Mouse (Mus musculus) Patski (cell line): ENCODE data around the gene Qtrt2. TPM values are rescaled to one million over a fixed set of nuclear protein-coding genes. Genes with fewer than 3 reads are reported as not detected.
A peak's percentile ranks its signal among the peaks of the same experiment; 100 is the strongest.

Experiments
- ATAC-seq: fragments of 100-300 bp; one replicate; pipeline ENCODE4 v1.8.0; 2021
- CTCF ChIA-PET: fragments of 350-600 bp; sonication (Branson Sonifier 250); formaldehyde crosslinking; loops from one replicate; lab custom pipeline; 2022; ENCODE audit warnings: inconsistent platforms; lab: Charles Lee
- POLR2A ChIA-PET: fragments of 350-600 bp; sonication (Branson Sonifier 250); formaldehyde crosslinking; loops from one replicate; lab custom pipeline; 2022; ENCODE audit warnings: antibody characterized with exemption, inconsistent platforms; lab: Charles Lee
- DNase-seq: peaks from one replicate; pipeline ENCODE4 v3.0.0-alpha.2; 2011; ENCODE audit warnings: low read depth, low spot score
- H3K27me3 ChIP-seq: fragments of 371-371 bp; one replicate; pipeline ENCODE4 v1.5.1; 2021
- CTCF ChIP-seq: fragments of 100-300 bp; IDR thresholded peaks from one replicate; pipeline ENCODE4 v1.5.1; 2021
- in situ Hi-C: fragments of 300-500 bp; cut with MboI; formaldehyde crosslinking; loops from 3 replicates; pipeline ENCODE4 v1.11.1; 2018; ENCODE audit warnings: low pct_unique_long_range_greater_than_20kb, mixed read lengths
- polyA plus RNA-seq: library from polyadenylated mRNA; unstranded; gene quantifications from one replicate; pipeline ENCODE4 v1.2.3, GENCODE M21; 2021

The Qtrt2 gene
- polyA plus RNA-seq, 1 experiment from 2014 or later, result 27.2 TPM

- no peak for ATAC-seq
- peaks cover 59% of the 10 kb centered on the region for H3K27me3 ChIP-seq
Observed at GRCm38 (mm10) chr16:43849839-43850238, 76.8 kb downstream of the Qtrt2 start.

DNA sequence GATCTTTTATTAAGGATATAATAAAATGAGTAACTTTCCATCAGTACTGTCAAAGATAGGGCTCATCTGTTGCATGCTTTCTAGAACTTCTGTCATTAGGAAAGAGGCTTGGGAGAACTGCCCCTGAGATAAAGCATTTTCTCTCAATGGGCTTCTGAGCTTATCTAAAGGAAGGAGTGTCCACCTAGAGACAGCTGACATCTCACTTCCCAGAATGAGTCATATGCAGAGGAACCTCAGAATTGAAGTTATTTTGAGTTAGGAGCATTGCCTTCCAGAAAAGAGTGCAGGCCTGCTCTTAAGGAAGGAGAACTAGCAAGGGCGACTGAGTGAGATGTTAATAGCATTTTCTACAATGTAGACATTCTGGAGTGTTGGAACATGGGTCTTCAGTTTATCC, 85.4 kb downstream of the Qtrt2 start:
- DNase-seq (no peak), ATAC-seq (no peak)
- no peak for TF ChIP-seq CTCF
- in situ Hi-C loops, result no loop called here
- H3K27me3 ChIP-seq, result peaks cover 36% of the 10 kb centered on the region
- ChIA-PET CTCF (no interaction called here), POLR2A (no interaction called here)

More at GRCm38 (mm10) chr16:43849839-43850238, 76.8 kb downstream of the Qtrt2 start:
- CTCF ChIA-PET, result no interaction called here
- POLR2A ChIA-PET, result no interaction called here
- TF ChIP-seq CTCF, result peak; percentile 26
- DNase-seq, result no peak
- in situ Hi-C loops, result no loop called here

DNA sequence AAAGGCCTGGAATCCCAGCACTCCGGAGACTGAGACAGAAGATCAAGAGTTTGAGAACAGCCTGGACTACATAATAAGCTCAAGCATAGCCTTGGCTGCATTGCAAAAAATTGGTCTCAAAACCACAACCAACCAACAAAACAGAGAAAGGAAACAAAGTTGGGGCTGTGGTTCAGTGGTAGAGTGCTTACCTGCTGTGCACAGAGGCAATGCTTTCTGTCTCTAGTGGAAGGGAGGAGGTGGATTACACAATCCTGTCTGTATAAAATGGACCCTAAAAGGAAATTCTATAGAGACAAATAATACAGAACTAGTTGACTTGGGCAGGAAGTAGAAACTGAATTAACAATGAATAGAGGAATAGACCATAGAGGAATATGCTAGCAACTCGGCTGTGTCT, 94.7 kb downstream of the Qtrt2 start:
- POLR2A ChIA-PET, result no interaction called here
- in situ Hi-C loops, result no loop called here
- CTCF ChIA-PET, result no interaction called here
- H3K27me3 ChIP-seq, result peaks cover 42% of the 10 kb centered on the region
- no peak for ATAC-seq
- DNase-seq, result no peak
- no peak for TF ChIP-seq CTCF

DNA sequence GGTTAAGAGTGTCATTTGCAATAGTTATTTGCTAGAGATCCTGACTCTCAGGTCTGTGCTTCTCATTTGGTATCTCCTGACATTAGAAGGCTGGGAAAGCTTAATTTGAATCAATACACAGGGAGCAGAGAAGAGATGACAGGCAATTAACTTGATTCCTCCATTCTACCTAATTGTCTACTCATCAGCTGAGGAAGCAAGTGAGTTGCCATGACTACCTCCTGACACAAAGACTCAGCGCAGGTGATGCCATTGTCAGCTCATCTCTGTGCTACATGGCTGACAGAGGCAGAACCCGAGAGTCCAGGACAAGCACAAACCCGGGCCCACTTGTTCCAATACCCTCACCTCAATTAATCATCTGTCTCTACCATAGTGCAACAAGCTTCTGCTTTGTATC, 99.1 kb downstream of the Qtrt2 start:
- ChIA-PET CTCF (no interaction called here), POLR2A (no interaction called here)
- in situ Hi-C loops, result no loop called here
- ATAC-seq, result no peak
- H3K27me3 ChIP-seq, result peaks cover 40% of the 10 kb centered on the region
- no peak for DNase-seq
- no peak for TF ChIP-seq CTCF

DNA sequence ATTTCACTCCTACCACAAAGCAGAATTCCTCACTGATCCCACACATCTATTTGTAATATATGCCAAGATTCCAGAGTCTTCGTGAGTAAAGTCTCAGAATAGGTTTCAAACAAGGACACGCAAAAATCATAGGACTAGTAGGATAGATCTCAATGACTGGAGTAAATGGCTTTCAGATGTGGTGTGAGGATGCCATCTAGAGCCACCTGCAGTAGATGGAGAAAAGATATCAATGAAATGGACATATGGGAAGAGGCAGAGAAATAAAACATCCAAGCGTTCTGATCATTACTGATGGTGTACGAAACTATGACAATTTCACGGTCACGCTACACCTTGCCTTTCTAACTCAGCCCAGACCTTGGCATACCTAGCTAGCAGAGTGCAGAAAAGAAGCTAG, 108.2 kb downstream of the Qtrt2 start:
- ATAC-seq (no peak), DNase-seq (no peak)
- H3K27me3 ChIP-seq, result peaks cover 20% of the 10 kb centered on the region
- POLR2A ChIA-PET, result no interaction called here
- no peak for TF ChIP-seq CTCF
- CTCF ChIA-PET, result no interaction called here
- in situ Hi-C loops, result loop anchor here (25.0 kb wide), 1 partner anchor 1531 kb away; no protein-coding TSS in a partner anchor

DNA sequence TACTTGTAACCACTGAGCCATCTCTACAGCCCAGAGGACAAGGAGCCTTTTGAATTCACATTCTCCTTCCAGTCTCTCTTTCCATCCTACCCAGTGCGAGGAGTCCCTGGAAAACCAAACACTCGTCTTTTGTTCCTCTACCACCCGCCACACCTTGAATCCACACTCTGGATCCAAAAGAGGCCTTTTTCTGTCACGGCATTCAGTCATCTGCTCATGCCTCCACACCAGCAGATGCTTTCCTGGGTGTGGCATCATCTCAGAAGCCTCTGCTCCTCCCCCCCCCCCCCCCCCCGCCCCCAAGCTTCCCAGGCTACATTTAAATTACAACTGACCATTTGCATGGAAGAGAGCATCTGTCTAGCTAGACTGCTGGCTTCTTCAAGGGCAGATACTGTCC, 110.3 kb downstream of the Qtrt2 start:
- peaks cover 20% of the 10 kb centered on the region for H3K27me3 ChIP-seq
- POLR2A ChIA-PET, result no interaction called here
- in situ Hi-C loops, result loop anchor here (25.0 kb wide), 1 partner anchor 1529 kb away; no protein-coding TSS in a partner anchor
- no peak for TF ChIP-seq CTCF
- CTCF ChIA-PET, result no interaction called here
- ATAC-seq, result no peak
- DNase-seq, result no peak

DNA sequence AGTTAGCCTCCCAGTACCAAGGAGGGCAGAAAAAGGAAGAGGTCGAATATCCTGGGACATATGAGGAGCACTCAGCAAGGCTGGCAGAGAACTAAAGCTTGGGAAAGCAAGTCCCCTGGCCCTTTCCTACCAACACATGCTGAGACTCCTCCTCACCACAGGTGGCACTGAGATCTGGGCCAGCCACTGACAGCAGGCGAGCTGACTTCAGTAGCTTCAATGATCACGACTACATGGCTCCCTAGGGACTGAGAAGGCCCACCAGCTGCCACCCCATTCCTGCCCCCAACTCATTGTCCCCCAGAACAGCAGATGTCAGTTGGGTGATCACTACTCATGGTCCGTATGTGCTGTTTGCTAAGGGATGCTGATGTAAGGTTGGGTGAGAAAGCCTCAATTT, 112.0 kb downstream of the Qtrt2 start:
- ChIA-PET POLR2A (no interaction called here), CTCF (no interaction called here)
- ATAC-seq, result no peak
- no peak for DNase-seq
- peaks cover 9% of the 10 kb centered on the region for H3K27me3 ChIP-seq
- no peak for TF ChIP-seq CTCF
- in situ Hi-C loops, result loop anchor here (25.0 kb wide), 1 partner anchor 1527 kb away; no protein-coding TSS in a partner anchor

Other genes with a start within 250 kb of the Qtrt2 start
- gene Drd3, start 172.8 kb downstream of the Qtrt2 start, polyA plus RNA-seq, result not detected
- 12.6 TPM for gene Ccdc191, start 37.0 kb downstream of the Qtrt2 start, polyA plus RNA-seq
- 2.2 TPM for gene Zdhhc23, start 53.0 kb upstream of the Qtrt2 start, polyA plus RNA-seq
- 2.7 TPM for gene Gramd1c, start 136.5 kb upstream of the Qtrt2 start, polyA plus RNA-seq
- 125 TPM for gene Atp6v1a, start 212.9 kb upstream of the Qtrt2 start, polyA plus RNA-seq
- gene Naa50, start 213.0 kb upstream of the Qtrt2 start, polyA plus RNA-seq, result 73.3 TPM
- 10.2 TPM for gene Usf3, start 246.4 kb upstream of the Qtrt2 start, polyA plus RNA-seq